In genomic region chr3:129363426-129363825, GRCm38 (mm10) we compare ENCODE assay signal across 19 mouse cellular contexts.
"Had no signal": no experiment of that assay in that cellular context is flagged by ENCODE, and none has a peak within 500 bp of the region (broad histone marks: within the 10 kb centered on the region; RNA-seq: fewer than 3 reads in every experiment).

No protein-coding gene starts in this region.

- H3K27me3 ChIP-seq: limb, embryonic 13.5 days; liver, embryonic 12.5 days; liver, embryonic 15.5 days; lung, embryonic 15.5 days; megakaryocyte, embryonic 14.5 days had no signal

- H3K4me1 ChIP-seq: limb, embryonic 10.5 days; liver, embryonic 12.5 days; liver, embryonic 15.5 days; lung, embryonic 15.5 days; megakaryocyte, embryonic 14.5 days; midbrain, embryonic 10.5 days had no signal

- H3K4me3 ChIP-seq: layer of hippocampus, adult 2 months; limb, embryonic 10.5 days; limb, embryonic 13.5 days; liver, embryonic 12.5 days; liver, embryonic 15.5 days; lung, embryonic 15.5 days; megakaryocyte, embryonic 14.5 days; midbrain, embryonic 10.5 days had no signal

- H3K27ac ChIP-seq: kidney, postnatal 0 days; layer of hippocampus, adult 2 months; limb, embryonic 10.5 days; limb, embryonic 13.5 days; liver, embryonic 12.5 days; liver, embryonic 15.5 days; lung, embryonic 15.5 days; midbrain, embryonic 10.5 days had no signal

- H3K9ac ChIP-seq: limb, embryonic 13.5 days; liver, embryonic 12.5 days; liver, embryonic 15.5 days; lung, embryonic 15.5 days had no signal

- H3K4me2 ChIP-seq: limb, embryonic 13.5 days; liver, embryonic 12.5 days; liver, embryonic 15.5 days; lung, embryonic 15.5 days had no signal

- ATAC-seq: liver, embryonic 12.5 days had no signal

- H3K9me3 ChIP-seq: limb, embryonic 10.5 days; limb, embryonic 13.5 days; liver, embryonic 15.5 days; lung, embryonic 15.5 days; midbrain, embryonic 10.5 days had no signal

- DNase-seq: kidney, adult 2 months; kidney, postnatal 25 days; layer of hippocampus, adult 9-11 months; liver; lung, adult 18-20 months; lung, postnatal 10 days; lung, postnatal 36 days; midbrain, embryonic 14.5 days; thymus, adult 18-20 months; thymus, postnatal 4 days had no signal

- H3K36me3 ChIP-seq: limb, embryonic 10.5 days; limb, embryonic 13.5 days; liver, embryonic 12.5 days; liver, embryonic 15.5 days; lung, embryonic 15.5 days; midbrain, embryonic 10.5 days had no signal
